Mouse (Mus musculus): ENCODE results near the gene Atmin. TPM values are rescaled to one million over a fixed set of nuclear protein-coding genes. Genes with fewer than 3 reads are reported as not detected.

The Atmin gene
- polyA plus RNA-seq, 1 experiment from 2014 or later: 10.9 TPM

GRCm38 (mm10) chr8:116991241-116991640 lies 48.0 kb downstream of the Atmin start:
- Histone ChIP-seq H3K4me1 (ENCODE audit: control insufficient read depth, insufficient read depth, low read length) (peaks cover 6% of the 10 kb centered on the region), H3K9ac (replicated peaks; ENCODE audit: low read depth, low read length) (no peak overlapping the region), H3K27me3 (ENCODE audit: control insufficient read depth, insufficient read depth, low read length) (no peaks in the 10 kb centered on the region), H3K4me3 (ENCODE audit: low read depth, low read length) (no peak overlapping the region), H3K4me2 (replicated peaks; ENCODE audit: low read depth, low read length) (peak overlapping the region; percentile 92; the same call in 1 of the 2 replicates), H3K27ac (ENCODE audit: low read length) (no peak overlapping the region), H3K36me3 (ENCODE audit: control insufficient read depth, insufficient read depth, low read length) (peaks cover 4% of the 10 kb centered on the region; the same call in 1 of the 2 replicates), H3K9me3 (ENCODE audit: control insufficient read depth, low read depth, low read length) (no peaks in the 10 kb centered on the region)
- WGBS: 81% methylated on average over 8 of the region's 8 CpGs
- ATAC-seq (ENCODE audit: insufficient number of reproducible peaks, insufficient read depth, low FRiP score, low read depth): no peak

- Histone ChIP-seq H3K4me1 (ENCODE audit: control insufficient read depth, insufficient read depth, low read length) (peaks cover 6% of the 10 kb centered on the region), H3K9ac (replicated peaks; ENCODE audit: low read depth, low read length) (peak overlapping the region; percentile 34; the same call in 1 of the 2 replicates), H3K9me3 (ENCODE audit: control insufficient read depth, low read depth, low read length) (no peaks in the 10 kb centered on the region), H3K27me3 (ENCODE audit: control insufficient read depth, insufficient read depth, low read length) (no peaks in the 10 kb centered on the region), H3K27ac (ENCODE audit: low read length) (peak overlapping the region; percentile 36; the same call in 1 of the 2 replicates), H3K36me3 (ENCODE audit: control insufficient read depth, insufficient read depth, low read length) (no peaks in the 10 kb centered on the region; the same call in 1 of the 2 replicates), H3K4me3 (ENCODE audit: low read depth, low read length) (peak overlapping the region; percentile 67), H3K4me2 (replicated peaks; ENCODE audit: low read depth, low read length) (peak overlapping the region; percentile 92)
- ATAC-seq (ENCODE audit: insufficient number of reproducible peaks, insufficient read depth, low FRiP score, low read depth): no peak
- 11% methylated on average over 23 of the region's 23 CpGs for WGBS
Measured at GRCm38 (mm10) chr8:116992176-116992971, 49.2 kb downstream of the Atmin start.

GRCm38 (mm10) chr8:116993095-116993867 lies 50.1 kb downstream of the Atmin start, which contains the start of gene Gcsh:
TSS of gene Gcsh (minus strand) at chr8:116993537.
- under 1% methylated on average over 56 of the region's 56 CpGs for WGBS
- H3K27me3 ChIP-seq (ENCODE audit: control insufficient read depth, insufficient read depth, low read length): no peaks in the 10 kb centered on the region
- peak within 1 kb of the TSS; percentile 34; the same call in 1 of the 2 replicates for H3K9ac ChIP-seq (replicated peaks; ENCODE audit: low read depth, low read length)
- ATAC-seq (ENCODE audit: insufficient number of reproducible peaks, insufficient read depth, low FRiP score, low read depth): peak; percentile 100
- H3K9me3 ChIP-seq (ENCODE audit: control insufficient read depth, low read depth, low read length): no peaks in the 10 kb centered on the region
- H3K36me3 ChIP-seq (ENCODE audit: control insufficient read depth, insufficient read depth, low read length): no peaks in the 10 kb centered on the region; the same call in 1 of the 2 replicates
- H3K4me2 ChIP-seq (replicated peaks; ENCODE audit: low read depth, low read length): peak within 1 kb of the TSS; percentile 92
- H3K4me3 ChIP-seq (ENCODE audit: low read depth, low read length): peak within 1 kb of the TSS; percentile 67
- peak within 1 kb of the TSS; percentile 52; the same call in 1 of the 2 replicates for H3K27ac ChIP-seq (ENCODE audit: low read length)
- H3K4me1 ChIP-seq (ENCODE audit: control insufficient read depth, insufficient read depth, low read length): peaks cover 6% of the 10 kb centered on the region

- H3K4me2 ChIP-seq (replicated peaks; ENCODE audit: low read depth, low read length): peak overlapping the region; percentile 45
- no peaks in the 10 kb centered on the region for H3K9me3 ChIP-seq (ENCODE audit: control insufficient read depth, low read depth, low read length)
- H3K4me3 ChIP-seq (ENCODE audit: low read depth, low read length): peak overlapping the region; percentile 67
- H3K36me3 ChIP-seq (ENCODE audit: control insufficient read depth, insufficient read depth, low read length): no peaks in the 10 kb centered on the region; the same call in 1 of the 2 replicates
- H3K27me3 ChIP-seq (ENCODE audit: control insufficient read depth, insufficient read depth, low read length): no peaks in the 10 kb centered on the region
- no peak for ATAC-seq (ENCODE audit: insufficient number of reproducible peaks, insufficient read depth, low FRiP score, low read depth)
- 61% methylated on average over 11 of the region's 11 CpGs for WGBS
- peaks cover 6% of the 10 kb centered on the region for H3K4me1 ChIP-seq (ENCODE audit: control insufficient read depth, insufficient read depth, low read length)
- peak overlapping the region; percentile 36; the same call in 1 of the 2 replicates for H3K27ac ChIP-seq (ENCODE audit: low read length)
- H3K9ac ChIP-seq (replicated peaks; ENCODE audit: low read depth, low read length): peak overlapping the region; percentile 29; the same call in 1 of the 2 replicates
Measured at GRCm38 (mm10) chr8:116994016-116994716, 51.0 kb downstream of the Atmin start.

Other genes starting within 250 kb of the Atmin start
- gene Cdyl2, start 210.4 kb upstream of the Atmin start, polyA plus RNA-seq (2014; fragmentation: Nextera tagmentation; extraction: Ambion mirVana): 7.5 and 8.1 TPM in 2 replicates
- gene Cmc2, start 21.9 kb upstream of the Atmin start, polyA plus RNA-seq (2014; fragmentation: Nextera tagmentation; extraction: Ambion mirVana): 73.4 and 86.0 TPM in 2 replicates
- 42.1 and 43.6 TPM in 2 replicates for gene Cenpn, start 21.7 kb upstream of the Atmin start, polyA plus RNA-seq (2014; fragmentation: Nextera tagmentation; extraction: Ambion mirVana)
- gene 1700030J22Rik, start 35.6 kb downstream of the Atmin start, polyA plus RNA-seq (2014; fragmentation: Nextera tagmentation; extraction: Ambion mirVana): 1.5 and 2.0 TPM in 2 replicates
- 143 and 152 TPM in 2 replicates for gene Gcsh, start 50.1 kb downstream of the Atmin start, polyA plus RNA-seq (2014; fragmentation: Nextera tagmentation; extraction: Ambion mirVana)
- gene Pkd1l2, start 139.1 kb downstream of the Atmin start, polyA plus RNA-seq (2014; fragmentation: Nextera tagmentation; extraction: Ambion mirVana): not detected in 2 replicates
- 0.38 and 0.82 TPM in 2 replicates for gene Bco1, start 152.5 kb downstream of the Atmin start, polyA plus RNA-seq (2014; fragmentation: Nextera tagmentation; extraction: Ambion mirVana)
- 3.9 and 4.2 TPM in 2 replicates for gene Gan, start 214.7 kb downstream of the Atmin start, polyA plus RNA-seq (2014; fragmentation: Nextera tagmentation; extraction: Ambion mirVana)